Mouse (Mus musculus) forebrain, embryonic 15.5 days (tissue): ENCODE measurements around the gene Endou. TPM values are rescaled to one million over a fixed set of nuclear protein-coding genes. Genes with fewer than 3 reads are reported as not detected.

Source experiments
- ATAC-seq: fragments of 200-750 bp; cut with Nextera tagmentation; replicated peaks from 2 replicates; pipeline ENCODE4 v1.8.0; 2017; ENCODE audit warnings: mild to moderate bottlenecking, moderate TSS enrichment, moderate library complexity
- H3K27ac ChIP-seq: fragments of 300-500 bp; sonication (generic); replicated peaks from 2 replicates; pipeline ENCODE4 v1.5.1; 2015; ENCODE audit warnings: mild to moderate bottlenecking, inconsistent platforms
- H3K27me3 ChIP-seq: fragments of 300-500 bp; sonication (generic); 2 replicates; pipeline ENCODE4 v1.6.1; 2015; ENCODE audit warnings: inconsistent platforms
- H3K36me3 ChIP-seq: fragments of 300-500 bp; sonication (generic); 2 replicates; pipeline ENCODE4 v1.6.1; 2015; ENCODE audit warnings: mild to moderate bottlenecking, inconsistent platforms
- H3K4me1 ChIP-seq: fragments of 300-500 bp; sonication (generic); 2 replicates; pipeline ENCODE4 v1.6.1; 2015; ENCODE audit warnings: inconsistent platforms
- H3K4me2 ChIP-seq: fragments of 300-500 bp; sonication (generic); replicated peaks from 2 replicates; pipeline ENCODE4 v1.6.1; 2015; ENCODE audit warnings: mild to moderate bottlenecking, inconsistent platforms
- H3K4me3 ChIP-seq: fragments of 300-500 bp; sonication (generic); 2 replicates; pipeline ENCODE4 v1.5.1; 2015; ENCODE audit warnings: mild to moderate bottlenecking, inconsistent platforms
- H3K9ac ChIP-seq: fragments of 300-500 bp; sonication (generic); replicated peaks from 2 replicates; pipeline ENCODE4 v1.6.1; 2015; ENCODE audit warnings: mild to moderate bottlenecking, inconsistent platforms
- H3K9me3 ChIP-seq: fragments of 300-500 bp; sonication (generic); 2 replicates; pipeline ENCODE4 v1.6.1; 2016; ENCODE audit warnings: inconsistent platforms
- WGBS: fragments of 180-500 bp; shearing (Covaris S2); methylation state at CpG from one replicate; pipeline ENCODE4 v1.1.7; 2015; ENCODE audit warnings: mixed read lengths; 5-methylcytosine and 5-hydroxymethylcytosine counted together
- polyA plus RNA-seq: library from polyadenylated mRNA; unstranded; fragments of >200 nt; fragmentation: Nextera tagmentation; extraction: Ambion mirVana; gene quantifications from 2 replicates; pipeline ENCODE4 v1.2.1, GENCODE M21; 2015

The Endou gene
- polyA plus RNA-seq, 1 experiment from 2014 or later, result 0.22 TPM

DNA sequence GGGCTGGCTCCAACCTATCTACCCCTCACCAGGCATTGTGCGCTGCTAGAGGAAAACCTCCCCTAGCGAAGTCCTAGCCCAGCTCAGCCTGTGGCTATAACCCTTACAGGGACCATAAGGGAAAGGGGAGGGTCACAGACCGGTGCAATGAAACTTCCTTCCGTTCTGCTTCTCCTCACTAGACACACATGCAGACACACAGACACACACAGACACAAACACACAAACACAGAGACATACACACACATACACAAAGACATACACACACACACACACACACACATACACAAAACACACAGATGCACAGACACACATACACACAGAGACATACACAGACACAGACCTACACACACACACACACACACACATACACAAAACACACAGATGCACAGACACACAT is 11.5 kb upstream of the Endou start:
- H3K9ac ChIP-seq, result no peak overlapping the region
- no peak overlapping the region for H3K4me2 ChIP-seq
- H3K27me3 ChIP-seq, result no peaks in the 10 kb centered on the region
- no peaks in the 10 kb centered on the region for H3K36me3 ChIP-seq
- H3K4me1 ChIP-seq, result no peaks in the 10 kb centered on the region
- WGBS, result 63% methylated on average over 4 of the region's 4 CpGs
- H3K27ac ChIP-seq, result no peak overlapping the region
- no peak for ATAC-seq
- H3K9me3 ChIP-seq, result no peaks in the 10 kb centered on the region
- H3K4me3 ChIP-seq, result no peak overlapping the region

DNA sequence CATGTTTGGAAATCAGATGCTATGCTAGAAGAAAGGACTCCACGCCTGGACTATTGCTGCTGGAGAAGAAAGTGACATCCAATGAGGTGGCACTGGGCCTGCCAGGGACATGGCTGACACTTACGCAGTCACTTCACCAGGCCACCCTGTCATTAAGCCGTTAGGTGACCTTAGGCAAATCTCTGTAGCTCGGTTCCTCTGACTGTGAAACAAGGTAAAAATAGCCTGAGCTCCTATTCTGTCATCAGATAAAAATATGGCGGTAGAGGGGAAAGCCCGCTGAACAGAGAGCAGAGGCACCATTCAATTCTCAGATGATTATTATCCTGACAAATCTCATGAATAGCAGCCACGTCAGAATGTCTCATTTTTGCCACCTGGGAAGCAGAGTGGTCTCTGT is 10.9 kb upstream of the Endou start:
- 62% methylated on average over 7 of the region's 7 CpGs for WGBS
- no peak for ATAC-seq

DNA sequence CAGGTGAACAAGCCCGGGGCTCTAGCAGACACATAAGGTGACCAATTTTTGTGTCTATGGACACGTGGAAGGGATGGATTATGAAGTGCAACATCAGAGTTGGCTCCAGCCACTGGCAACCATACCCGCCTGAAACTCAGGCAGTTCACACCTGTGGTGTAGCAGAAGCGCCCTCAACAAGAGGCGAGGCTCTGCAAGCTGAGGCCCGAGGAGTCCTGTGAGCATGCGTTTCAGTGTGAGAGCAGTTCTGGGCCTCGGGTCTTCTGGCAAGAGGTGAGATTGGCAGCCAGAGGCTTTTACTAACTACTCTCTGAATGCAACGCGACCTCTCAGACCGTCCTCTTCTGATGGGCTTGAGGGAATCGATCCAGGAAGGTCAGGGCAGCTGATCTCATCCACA is 10.5 kb upstream of the Endou start:
- no peak overlapping the region for H3K4me3 ChIP-seq
- H3K4me1 ChIP-seq, result no peaks in the 10 kb centered on the region
- no peaks in the 10 kb centered on the region for H3K36me3 ChIP-seq
- H3K9me3 ChIP-seq, result no peaks in the 10 kb centered on the region
- WGBS, result 82% methylated on average over 12 of the region's 12 CpGs
- no peaks in the 10 kb centered on the region for H3K27me3 ChIP-seq
- H3K4me2 ChIP-seq, result no peak overlapping the region
- no peak for ATAC-seq
- no peak overlapping the region for H3K27ac ChIP-seq
- H3K9ac ChIP-seq, result no peak overlapping the region

More for the DNA sequence above, 10.9 kb upstream of the Endou start:
- no peak overlapping the region for H3K27ac ChIP-seq
- no peaks in the 10 kb centered on the region for H3K27me3 ChIP-seq
- no peak overlapping the region for H3K9ac ChIP-seq
- no peaks in the 10 kb centered on the region for H3K9me3 ChIP-seq
- H3K4me2 ChIP-seq, result no peak overlapping the region
- no peak overlapping the region for H3K4me3 ChIP-seq
- no peaks in the 10 kb centered on the region for H3K4me1 ChIP-seq
- H3K36me3 ChIP-seq, result no peaks in the 10 kb centered on the region

DNA sequence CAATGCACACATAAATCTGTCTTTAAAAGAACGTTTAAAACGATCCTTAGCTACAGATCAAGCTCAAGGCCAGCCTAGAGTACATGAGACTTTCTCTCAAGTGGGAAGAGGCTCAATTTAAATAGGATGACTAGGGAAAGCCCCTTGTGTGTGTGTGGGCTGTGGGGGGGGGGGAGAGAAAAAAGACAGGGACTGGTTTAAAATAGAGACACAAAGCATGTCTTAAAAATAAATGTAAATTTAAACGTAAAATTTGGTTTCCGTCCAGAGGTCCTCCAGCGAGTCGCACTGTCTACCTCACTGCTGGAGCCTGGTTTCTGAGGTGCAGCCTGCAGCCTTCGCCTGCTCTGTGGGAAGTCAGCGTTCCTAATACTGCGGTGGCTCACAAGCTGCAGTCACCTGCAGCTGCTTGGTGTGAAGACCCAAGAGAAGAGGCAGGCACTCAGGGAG is 9.2 kb upstream of the Endou start:
- H3K9me3 ChIP-seq, result no peaks in the 10 kb centered on the region
- 86% methylated on average over 9 of the region's 9 CpGs for WGBS
- no peak overlapping the region for H3K4me3 ChIP-seq
- no peak overlapping the region for H3K4me2 ChIP-seq
- no peaks in the 10 kb centered on the region for H3K4me1 ChIP-seq
- H3K36me3 ChIP-seq, result no peaks in the 10 kb centered on the region
- no peak overlapping the region for H3K27ac ChIP-seq
- ATAC-seq, result no peak
- H3K9ac ChIP-seq, result no peak overlapping the region
- H3K27me3 ChIP-seq, result no peaks in the 10 kb centered on the region

DNA sequence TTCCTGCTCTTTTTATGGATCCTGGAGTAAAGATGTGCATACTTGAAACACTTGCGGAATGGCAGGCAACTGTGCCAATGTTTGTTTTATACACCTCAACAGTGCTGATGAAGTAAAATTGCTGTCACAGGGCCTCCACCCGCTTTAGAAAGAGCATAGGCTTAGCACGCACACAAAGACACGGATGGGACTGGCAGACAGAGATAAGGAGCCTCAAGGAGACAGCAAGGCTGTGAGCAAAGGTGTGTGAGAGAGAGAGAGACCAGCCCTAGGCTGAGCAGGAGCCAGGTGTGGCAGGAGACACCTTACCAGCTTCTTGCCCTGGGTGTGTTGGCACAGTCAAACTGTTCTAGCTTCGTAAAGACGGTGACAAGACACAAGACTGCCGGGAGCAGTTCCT is 7.8 kb upstream of the Endou start:
- H3K27ac ChIP-seq, result no peak overlapping the region
- no peak overlapping the region for H3K4me2 ChIP-seq
- no peak for ATAC-seq
- no peaks in the 10 kb centered on the region for H3K36me3 ChIP-seq
- H3K9me3 ChIP-seq, result no peaks in the 10 kb centered on the region
- no peak overlapping the region for H3K9ac ChIP-seq
- 96% methylated on average over 7 of the region's 7 CpGs for WGBS
- no peak overlapping the region for H3K4me3 ChIP-seq
- H3K4me1 ChIP-seq, result no peaks in the 10 kb centered on the region
- H3K27me3 ChIP-seq, result no peaks in the 10 kb centered on the region

DNA sequence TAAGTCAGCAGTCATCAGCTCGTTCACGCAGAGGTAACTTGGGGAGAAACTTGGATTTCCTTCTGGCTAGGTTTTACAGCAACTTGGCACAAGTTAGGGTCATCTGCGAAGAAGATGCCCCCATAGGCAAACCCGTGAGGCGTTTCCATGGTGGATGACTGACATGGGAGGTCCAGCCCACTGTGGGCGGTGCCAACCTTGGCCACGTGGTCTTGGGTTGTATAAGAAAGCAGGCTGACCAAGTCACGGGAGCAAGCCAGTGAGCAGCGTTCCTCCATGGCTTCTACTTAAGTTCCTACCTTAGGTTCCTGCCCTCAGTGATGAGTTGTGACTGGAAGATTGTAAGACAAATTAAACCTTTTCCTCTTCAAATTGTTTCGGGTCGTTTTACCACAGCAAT is 849 bp upstream of the Endou start:
- Histone ChIP-seq H3K4me1 (no peaks in the 10 kb centered on the region), H3K27ac (no peak overlapping the region), H3K9me3 (no peaks in the 10 kb centered on the region), H3K4me3 (no peak overlapping the region), H3K36me3 (no peaks in the 10 kb centered on the region), H3K9ac (no peak overlapping the region), H3K27me3 (no peaks in the 10 kb centered on the region), H3K4me2 (no peak overlapping the region)
- ATAC-seq, result no peak
- 92% methylated on average over 11 of the region's 11 CpGs for WGBS

DNA sequence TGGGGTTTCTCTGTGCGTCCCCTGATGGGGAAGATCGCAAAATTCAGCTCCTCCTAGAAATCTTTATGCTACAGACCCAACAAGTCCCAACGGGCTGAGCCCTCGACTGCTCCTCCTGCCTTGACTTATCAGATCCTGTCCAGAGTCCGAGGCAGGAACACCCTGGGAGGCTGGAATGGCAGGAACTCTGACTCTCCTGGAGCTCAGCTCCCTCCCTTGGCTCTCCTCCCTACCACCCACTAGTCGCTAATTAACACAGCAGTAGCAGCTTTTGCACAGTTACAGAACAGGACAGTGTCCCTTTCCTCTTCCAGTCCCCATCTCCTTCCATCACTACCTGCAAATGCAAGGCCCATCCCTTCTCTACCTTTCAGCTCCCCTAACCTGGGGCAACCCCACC is 774 bp downstream of the Endou start:
- Histone ChIP-seq H3K36me3 (no peaks in the 10 kb centered on the region), H3K9me3 (no peaks in the 10 kb centered on the region), H3K9ac (no peak overlapping the region), H3K4me2 (no peak overlapping the region), H3K27me3 (no peaks in the 10 kb centered on the region), H3K4me3 (no peak overlapping the region), H3K27ac (no peak overlapping the region), H3K4me1 (no peaks in the 10 kb centered on the region)
- no peak for ATAC-seq
- 60% methylated on average over 6 of the region's 6 CpGs for WGBS

DNA sequence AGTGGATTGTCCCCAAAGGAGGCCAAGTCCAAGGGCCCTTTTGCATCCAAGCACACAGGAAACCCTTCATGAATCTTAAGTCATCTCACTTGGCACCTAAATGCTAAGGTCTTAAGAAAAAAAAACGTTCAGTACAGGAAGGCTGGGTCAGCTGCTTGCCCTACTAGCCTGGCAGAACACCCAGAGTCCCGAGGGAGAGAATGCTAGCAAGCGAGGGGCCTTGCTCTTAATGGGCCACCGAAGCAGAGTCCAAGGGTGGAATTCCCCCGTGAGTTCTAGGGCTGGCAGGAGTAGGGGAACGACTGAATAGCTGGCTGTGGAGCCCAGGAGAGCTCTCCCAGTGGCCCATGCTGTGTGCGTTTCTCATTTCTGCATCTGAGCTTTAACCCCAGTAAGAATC is 2.3 kb downstream of the Endou start:
- no peaks in the 10 kb centered on the region for H3K36me3 ChIP-seq
- no peak overlapping the region for H3K4me3 ChIP-seq
- H3K9me3 ChIP-seq, result no peaks in the 10 kb centered on the region
- H3K27ac ChIP-seq, result no peak overlapping the region
- no peaks in the 10 kb centered on the region for H3K4me1 ChIP-seq
- H3K27me3 ChIP-seq, result no peaks in the 10 kb centered on the region
- no peak overlapping the region for H3K9ac ChIP-seq
- no peak overlapping the region for H3K4me2 ChIP-seq
- no peak for ATAC-seq
- 54% methylated on average over 7 of the region's 7 CpGs for WGBS

DNA sequence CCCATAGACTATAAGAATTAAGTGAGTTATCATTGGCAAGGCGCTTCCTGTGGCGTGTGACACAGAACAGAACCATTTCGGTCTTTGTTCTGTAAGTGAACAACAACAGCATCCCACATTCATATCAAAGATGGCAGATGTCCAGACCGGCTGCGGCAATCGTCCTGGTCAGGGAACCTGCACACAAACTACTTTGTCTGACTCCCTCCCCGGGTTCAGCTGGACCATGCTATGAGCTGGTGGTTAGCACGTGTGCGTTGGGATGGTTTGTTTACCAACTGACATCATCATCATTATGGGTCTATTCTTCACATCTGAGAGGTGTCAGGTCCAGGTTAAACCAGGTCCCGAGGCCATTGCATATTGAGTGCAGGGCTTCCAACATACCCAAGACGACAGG is 2.7 kb downstream of the Endou start:
- Histone ChIP-seq H3K4me2 (no peak overlapping the region), H3K4me3 (no peak overlapping the region), H3K27ac (no peak overlapping the region), H3K4me1 (no peaks in the 10 kb centered on the region), H3K9ac (no peak overlapping the region), H3K27me3 (no peaks in the 10 kb centered on the region), H3K36me3 (no peaks in the 10 kb centered on the region), H3K9me3 (no peaks in the 10 kb centered on the region)
- 90% methylated on average over 11 of the region's 11 CpGs for WGBS
- ATAC-seq, result no peak

DNA sequence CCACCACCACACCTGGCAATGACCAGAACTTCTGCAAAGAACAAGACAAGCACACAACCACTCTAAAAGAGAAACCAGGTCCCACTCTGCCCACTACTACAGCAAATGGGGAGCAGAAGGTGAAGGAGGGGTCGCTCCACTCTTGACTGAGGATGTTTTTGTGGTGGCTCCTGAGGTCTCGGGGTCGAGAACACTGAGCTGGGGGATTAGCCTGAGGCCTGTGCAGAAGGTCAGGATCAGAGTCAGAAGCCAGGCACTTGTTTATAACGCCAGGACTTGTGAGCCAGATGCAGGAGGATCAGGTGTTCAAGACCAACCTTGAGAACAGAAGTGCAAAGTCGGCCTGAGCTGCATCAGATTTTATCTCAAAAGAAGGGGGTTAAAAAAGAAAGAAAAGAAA is 3.6 kb downstream of the Endou start:
- WGBS, result 78% methylated on average over 5 of the region's 5 CpGs
- H3K4me3 ChIP-seq, result no peak overlapping the region
- no peak overlapping the region for H3K27ac ChIP-seq
- no peaks in the 10 kb centered on the region for H3K27me3 ChIP-seq
- ATAC-seq, result no peak
- no peaks in the 10 kb centered on the region for H3K9me3 ChIP-seq
- no peak overlapping the region for H3K4me2 ChIP-seq
- H3K4me1 ChIP-seq, result no peaks in the 10 kb centered on the region
- no peaks in the 10 kb centered on the region for H3K36me3 ChIP-seq
- no peak overlapping the region for H3K9ac ChIP-seq

DNA sequence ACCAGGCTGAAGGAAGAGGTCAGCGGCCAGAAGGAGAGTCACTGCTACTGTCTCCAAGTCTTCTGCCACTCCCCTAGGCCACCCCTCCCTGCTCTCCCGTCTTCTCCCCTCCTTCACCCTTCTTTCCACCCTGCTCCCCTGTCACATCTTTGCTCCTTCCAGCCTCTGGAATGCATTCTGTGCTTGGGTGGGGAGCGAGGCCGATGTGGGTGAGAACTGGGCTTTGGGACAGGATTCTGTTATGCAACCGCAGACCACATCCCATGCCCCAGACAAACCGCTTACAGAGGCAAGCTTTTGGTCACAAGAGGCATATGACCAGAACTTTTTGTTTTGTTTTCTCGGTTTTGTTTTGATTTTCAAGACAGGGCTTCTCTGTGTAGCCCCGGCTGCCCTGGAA is 4.1 kb downstream of the Endou start:
- WGBS, result 81% methylated on average over 8 of the region's 8 CpGs
- ATAC-seq, result no peak

DNA sequence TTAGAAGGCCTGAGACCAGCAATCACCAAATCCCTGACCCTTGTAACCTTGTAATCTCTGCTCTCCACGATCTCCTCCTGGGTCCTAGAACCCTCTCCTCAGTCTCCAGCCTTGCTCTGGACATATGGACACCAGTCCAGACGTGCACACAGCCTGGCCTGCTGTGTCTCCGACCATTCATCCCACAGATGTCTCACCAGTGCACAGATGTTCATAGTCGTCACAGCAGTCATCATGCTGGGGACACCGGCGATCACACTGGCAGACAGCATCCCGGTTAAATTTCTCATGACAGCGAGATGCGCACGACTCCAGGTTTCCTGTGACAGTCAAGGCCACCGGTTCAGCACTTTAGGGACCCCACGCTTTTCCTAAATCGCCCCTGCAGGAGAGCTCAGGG is 4.8 kb downstream of the Endou start:
- H3K27ac ChIP-seq, result no peak overlapping the region
- H3K9me3 ChIP-seq, result no peaks in the 10 kb centered on the region
- no peak for ATAC-seq
- WGBS, result 84% methylated on average over 13 of the region's 13 CpGs
- no peaks in the 10 kb centered on the region for H3K4me1 ChIP-seq
- no peak overlapping the region for H3K4me3 ChIP-seq
- H3K36me3 ChIP-seq, result no peaks in the 10 kb centered on the region
- no peak overlapping the region for H3K4me2 ChIP-seq
- H3K27me3 ChIP-seq, result no peaks in the 10 kb centered on the region
- no peak overlapping the region for H3K9ac ChIP-seq

More for the DNA sequence above, 4.1 kb downstream of the Endou start:
- Histone ChIP-seq H3K27ac (no peak overlapping the region), H3K4me3 (no peak overlapping the region), H3K9me3 (no peaks in the 10 kb centered on the region), H3K9ac (no peak overlapping the region), H3K4me1 (no peaks in the 10 kb centered on the region), H3K36me3 (no peaks in the 10 kb centered on the region), H3K4me2 (no peak overlapping the region), H3K27me3 (no peaks in the 10 kb centered on the region)

DNA sequence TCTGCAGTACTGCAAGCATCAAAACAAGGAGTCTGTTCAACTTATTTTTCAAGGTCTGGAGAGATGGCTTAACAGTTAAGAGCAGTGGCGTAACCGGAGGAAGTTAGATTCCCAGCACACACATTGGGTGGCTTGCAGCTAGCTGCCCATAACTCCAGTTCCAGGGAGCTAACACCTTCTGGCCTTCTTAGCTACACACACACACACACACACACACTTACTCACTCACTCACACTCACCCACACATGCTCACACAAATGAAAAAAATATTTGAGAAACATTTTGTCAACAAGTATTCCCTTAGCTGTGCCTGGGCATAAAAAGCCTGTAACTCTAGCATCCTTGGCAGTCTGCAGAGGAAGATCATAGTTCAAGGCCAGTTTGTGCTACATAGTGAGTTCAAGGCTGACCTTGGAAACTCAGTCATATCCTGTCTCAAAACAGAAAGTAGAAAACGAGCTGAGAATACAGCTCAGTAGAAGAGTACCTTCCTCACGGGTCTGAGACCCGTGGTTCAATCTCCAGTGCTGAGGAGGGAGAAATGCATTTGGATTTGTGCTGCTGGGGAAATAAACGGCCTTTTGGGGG is 5.8 kb downstream of the Endou start:
- Histone ChIP-seq H3K4me1 (no peaks in the 10 kb centered on the region), H3K36me3 (no peaks in the 10 kb centered on the region), H3K27me3 (no peaks in the 10 kb centered on the region), H3K9ac (no peak overlapping the region), H3K9me3 (no peaks in the 10 kb centered on the region), H3K4me3 (no peak overlapping the region), H3K4me2 (no peak overlapping the region), H3K27ac (no peak overlapping the region)
- WGBS, result 77% methylated on average over 6 of the region's 6 CpGs
- ATAC-seq, result no peak
